Mouse (Mus musculus) T-helper 2 cell (primary cell): ENCODE data around the gene Fam196b.

Experiments
- in situ Hi-C: fragments of 300-600 bp; cut with MboI, MseI; formaldehyde crosslinking; loops from one replicate; pipeline ENCODE4 v1.15.1; 2025; ENCODE audit warnings: high pct_unique_total_duplicates

Gene Fam196b

GRCm38 (mm10) chr11:34314534-34315379 is at the start of gene Fam196b:
Gene Fam196b, plus strand, starts transcription at chr11:34314822.
- in situ Hi-C loops = no loop called here

GRCm38 (mm10) chr11:34272016-34272415 is 42.6 kb upstream of the Fam196b start:
- in situ Hi-C loops = no loop called here

- in situ Hi-C loops = no loop called here
Observed at GRCm38 (mm10) chr11:34275941-34276340, 38.7 kb upstream of the Fam196b start.

GRCm38 (mm10) chr11:34276363-34277046 is 38.1 kb upstream of the Fam196b start:
- in situ Hi-C loops = no loop called here

- in situ Hi-C loops = no loop called here
Observed at GRCm38 (mm10) chr11:34277047-34277445, 37.6 kb upstream of the Fam196b start.

- in situ Hi-C loops = no loop called here
Observed at GRCm38 (mm10) chr11:34284124-34284808, 30.4 kb upstream of the Fam196b start.

GRCm38 (mm10) chr11:34290265-34290664 is 24.4 kb upstream of the Fam196b start:
- in situ Hi-C loops = no loop called here

- in situ Hi-C loops = no loop called here
Observed at GRCm38 (mm10) chr11:34290708-34291107, 23.9 kb upstream of the Fam196b start.

GRCm38 (mm10) chr11:34291304-34291703 is 23.3 kb upstream of the Fam196b start:
- in situ Hi-C loops = no loop called here

- in situ Hi-C loops = no loop called here
Observed at GRCm38 (mm10) chr11:34297698-34298378, 16.8 kb upstream of the Fam196b start.

GRCm38 (mm10) chr11:34299550-34299949 is 15.1 kb upstream of the Fam196b start:
- in situ Hi-C loops = no loop called here

- in situ Hi-C loops = no loop called here
Observed at GRCm38 (mm10) chr11:34300064-34300463, 14.6 kb upstream of the Fam196b start.

- in situ Hi-C loops = no loop called here
Observed at GRCm38 (mm10) chr11:34306231-34306630, 8.4 kb upstream of the Fam196b start.

- in situ Hi-C loops = no loop called here
Observed at GRCm38 (mm10) chr11:34308731-34309130, 5.9 kb upstream of the Fam196b start.

- in situ Hi-C loops = no loop called here
Observed at GRCm38 (mm10) chr11:34309360-34309759, 5.3 kb upstream of the Fam196b start.

- in situ Hi-C loops = no loop called here
Observed at GRCm38 (mm10) chr11:34311717-34312116, 2.9 kb upstream of the Fam196b start.

- in situ Hi-C loops = no loop called here
Observed at GRCm38 (mm10) chr11:34312208-34312607, 2.4 kb upstream of the Fam196b start.

- in situ Hi-C loops = no loop called here
Observed at GRCm38 (mm10) chr11:34315383-34315782, 761 bp downstream of the Fam196b start.

GRCm38 (mm10) chr11:34316176-34316575 is 1.6 kb downstream of the Fam196b start:
- in situ Hi-C loops = no loop called here

- in situ Hi-C loops = no loop called here
Observed at GRCm38 (mm10) chr11:34317001-34317400, 2.4 kb downstream of the Fam196b start.

- in situ Hi-C loops = no loop called here
Observed at GRCm38 (mm10) chr11:34319282-34319681, 4.7 kb downstream of the Fam196b start.

- in situ Hi-C loops = no loop called here
Observed at GRCm38 (mm10) chr11:34323664-34324063, 9.0 kb downstream of the Fam196b start.
